Mouse (Mus musculus): ENCODE results near the gene Jun.

The Jun gene

GRCm38 (mm10) chr4:95031158-95031557 is 20.9 kb downstream of the Jun start:
- in situ Hi-C loops (cut with MseI, MboI) = no loop called here

DNA sequence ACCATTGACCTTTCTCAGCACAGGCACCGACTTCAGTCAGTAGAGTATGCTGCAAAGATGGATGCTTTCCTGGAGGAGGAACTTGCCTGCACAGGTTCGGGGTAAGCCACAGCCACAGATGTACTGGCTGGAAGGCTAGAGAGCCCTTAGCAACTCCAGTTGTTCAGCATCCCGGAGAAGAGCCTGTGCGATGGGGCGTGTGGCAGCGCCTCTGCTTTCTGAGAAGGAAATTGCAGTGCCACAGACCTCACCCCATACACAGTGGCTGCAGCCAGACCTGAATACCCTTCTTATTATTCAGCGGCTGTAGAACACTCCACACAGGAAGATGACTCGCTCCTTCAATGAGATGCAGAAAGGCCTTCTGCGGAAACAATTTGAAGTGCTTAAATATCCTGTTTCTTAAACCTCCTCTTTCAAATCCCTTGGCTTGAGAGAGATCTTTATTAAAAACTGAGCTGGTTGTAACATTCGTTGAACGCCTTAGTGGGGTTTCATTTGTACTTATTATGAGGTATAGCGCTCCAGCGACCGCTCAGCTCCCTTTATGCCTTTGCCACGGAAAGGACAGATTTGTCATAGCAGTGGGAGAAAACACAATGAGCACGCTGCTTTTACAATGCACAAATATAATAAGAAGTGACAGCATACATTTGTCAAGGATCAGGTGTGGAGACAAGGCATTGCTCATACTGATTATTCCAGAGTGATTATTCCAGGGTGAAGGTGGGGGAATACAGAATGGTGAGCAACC is 26.0 kb downstream of the Jun start:
- in situ Hi-C loops (cut with MseI, MboI) = no loop called here

GRCm38 (mm10) chr4:95023350-95023953 is 28.6 kb downstream of the Jun start:
- in situ Hi-C loops (cut with MseI, MboI) = loop anchor here (25.0 kb wide), 2 partner anchors 839 to 889 kb away; no protein-coding TSS in a partner anchor

- in situ Hi-C loops (cut with MseI, MboI) = loop anchor here (25.0 kb wide), 2 partner anchors 840 to 890 kb away; no protein-coding TSS in a partner anchor
These were observed 30.1 kb downstream of the Jun start for GRCm38 (mm10) chr4:95021649-95022637.

DNA sequence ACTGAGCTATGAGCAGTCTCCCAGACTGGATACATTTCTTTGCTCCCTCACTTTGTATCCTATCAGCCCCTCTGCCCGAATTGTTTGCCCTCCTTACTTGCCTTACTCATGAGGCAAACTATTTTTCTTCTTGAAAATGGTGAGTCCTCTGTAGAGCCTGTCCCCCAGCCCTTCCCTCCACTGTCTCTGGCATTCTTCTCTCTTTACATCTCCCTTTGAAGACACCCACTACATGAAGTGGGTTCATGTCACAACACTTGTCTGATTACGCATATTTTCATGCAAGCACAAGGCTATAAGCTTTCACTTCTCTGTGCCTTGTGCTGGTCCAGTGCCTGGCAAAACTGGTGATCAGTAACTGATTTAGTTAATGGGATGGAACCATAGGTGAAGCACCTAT is 31.8 kb downstream of the Jun start:
- in situ Hi-C loops (cut with MseI, MboI) = loop anchor here (25.0 kb wide), 2 partner anchors 842 to 892 kb away; no protein-coding TSS in a partner anchor

DNA sequence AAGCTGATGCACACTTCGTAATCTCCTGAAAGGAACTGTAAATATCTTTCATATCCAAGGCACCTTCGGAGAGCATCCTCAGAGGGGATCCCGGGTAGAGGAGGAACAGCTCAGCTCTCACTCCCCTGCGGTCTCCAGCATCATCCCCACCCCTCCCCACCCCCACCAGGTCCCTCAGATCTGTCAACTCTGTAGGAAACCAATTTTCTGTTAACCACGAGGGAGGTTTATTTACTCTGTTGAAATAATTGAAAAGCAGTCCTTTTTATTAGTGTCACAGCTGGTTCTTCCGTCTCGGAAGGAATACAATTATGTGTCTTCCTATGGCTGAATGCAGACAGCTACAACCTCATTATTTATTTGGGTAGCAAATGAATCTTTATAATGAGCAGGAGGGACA is 33.8 kb downstream of the Jun start:
- in situ Hi-C loops (cut with MseI, MboI) = loop anchor here (25.0 kb wide), 2 partner anchors 844 to 894 kb away; no protein-coding TSS in a partner anchor

DNA sequence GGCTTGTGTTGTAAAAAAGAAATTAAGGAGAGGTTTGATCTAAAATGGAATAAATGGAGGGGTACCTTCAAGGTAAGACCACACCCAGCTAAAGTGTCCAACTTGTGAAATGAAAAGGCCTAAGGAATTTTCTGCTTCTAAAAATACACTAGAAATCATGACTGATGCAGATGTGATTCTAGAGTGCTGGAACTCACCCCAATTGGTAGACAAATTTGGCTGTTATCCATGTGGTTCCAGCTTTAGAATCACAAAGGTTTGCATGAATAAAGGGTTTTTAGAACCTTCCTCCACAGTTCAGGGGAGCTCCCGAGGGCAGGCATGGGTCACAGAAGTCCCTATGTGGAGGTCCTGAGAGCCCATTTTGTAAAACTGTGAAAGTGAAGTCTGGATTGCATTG is 39.3 kb downstream of the Jun start:
- in situ Hi-C loops (cut with MseI, MboI) = loop anchor here (25.0 kb wide), 2 partner anchors 850 to 900 kb away; no protein-coding TSS in a partner anchor

DNA sequence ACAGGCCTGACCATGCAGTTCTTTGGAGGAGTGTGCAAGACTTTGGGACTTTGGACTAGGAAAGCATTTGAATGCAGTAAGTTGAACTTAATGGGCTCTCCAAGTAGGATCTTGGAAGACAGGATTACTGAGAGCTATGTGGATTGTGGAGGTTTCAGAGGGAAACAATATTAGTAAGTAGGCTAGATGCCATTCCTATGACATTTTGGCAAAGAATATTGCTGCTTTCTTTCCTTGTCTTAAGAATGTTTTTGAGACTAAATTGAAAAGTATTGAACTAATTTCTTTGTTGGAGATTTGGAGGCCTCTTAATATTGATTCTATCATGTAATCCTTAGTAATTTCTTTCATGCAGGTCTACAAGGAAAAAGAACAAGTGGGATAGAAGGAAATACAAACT is 39.8 kb downstream of the Jun start:
- in situ Hi-C loops (cut with MseI, MboI) = loop anchor here (25.0 kb wide), 2 partner anchors 850 to 900 kb away; no protein-coding TSS in a partner anchor

DNA sequence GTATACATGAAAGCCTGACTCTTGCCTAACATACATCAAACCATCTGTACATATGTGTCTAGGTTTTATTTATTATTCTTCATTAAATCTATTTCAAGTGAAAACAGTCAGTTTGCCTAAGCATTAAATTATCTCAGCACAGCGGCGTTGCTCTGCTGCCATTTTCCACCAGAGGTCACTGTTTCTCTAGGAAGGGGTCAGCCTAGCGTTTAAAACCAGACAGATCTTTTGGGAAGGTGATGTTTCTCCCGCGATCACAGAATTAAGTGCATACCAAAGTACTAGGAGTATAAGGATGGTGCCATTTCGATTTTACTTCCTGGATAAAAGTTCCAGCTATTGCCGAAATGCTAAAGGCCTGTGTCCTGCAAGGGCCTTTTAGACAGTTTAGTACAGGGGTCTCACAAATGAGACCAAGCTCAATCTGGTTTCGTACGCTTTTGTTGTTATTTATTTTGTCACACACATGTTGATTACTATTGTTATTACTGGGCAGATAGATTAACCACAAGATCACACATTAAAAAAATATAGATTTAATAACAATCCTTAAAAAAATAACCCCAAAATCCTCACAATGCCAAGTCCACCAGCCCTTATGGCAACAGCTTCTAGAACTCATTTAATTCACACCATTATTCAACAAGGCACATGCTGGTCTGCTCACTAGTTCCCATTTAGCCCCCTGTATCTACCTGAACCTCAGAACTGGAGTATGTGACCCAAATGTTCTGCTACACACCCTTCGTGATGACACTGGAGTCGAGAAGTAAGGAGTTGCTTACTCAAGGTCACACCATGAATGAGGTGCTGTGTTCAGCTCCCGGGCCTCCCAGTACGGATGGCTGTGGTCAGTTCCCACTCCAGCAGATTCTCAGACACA is 43.6 kb downstream of the Jun start:
- in situ Hi-C loops (cut with MseI, MboI) = loop anchor here (25.0 kb wide), 2 partner anchors 854 to 904 kb away; no protein-coding TSS in a partner anchor

GRCm38 (mm10) chr4:95007759-95008158 is 44.3 kb downstream of the Jun start:
- in situ Hi-C loops (cut with MseI, MboI) = loop anchor here (25.0 kb wide), 2 partner anchors 855 to 905 kb away; no protein-coding TSS in a partner anchor

DNA sequence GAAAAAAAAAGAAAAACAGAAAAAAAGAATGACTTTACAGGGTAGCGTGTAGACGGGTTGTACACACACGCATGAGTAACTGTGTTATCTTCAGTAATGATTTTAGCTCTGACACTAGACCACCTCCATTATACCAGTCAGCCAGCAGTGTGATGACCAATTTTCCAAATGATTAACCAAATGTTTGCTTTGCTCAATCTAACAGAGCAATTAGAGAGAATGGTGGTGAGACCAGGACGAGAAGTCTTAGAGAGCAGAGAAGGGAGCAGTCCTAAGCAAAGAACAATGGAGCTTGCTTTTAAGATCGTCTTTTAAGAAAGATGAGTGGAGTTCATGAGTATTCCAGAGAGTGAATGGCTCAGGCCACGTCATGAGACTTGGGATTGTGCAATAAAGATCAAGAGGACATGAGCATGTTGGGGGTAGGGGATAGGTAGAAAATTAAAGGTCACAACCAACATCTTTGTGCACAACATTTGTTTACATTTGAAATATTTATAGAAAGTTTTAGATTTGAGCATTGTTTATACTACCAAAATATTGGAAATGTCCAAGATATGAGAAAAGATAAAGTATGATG is 46.7 kb downstream of the Jun start:
- in situ Hi-C loops (cut with MseI, MboI) = loop anchor here (25.0 kb wide), 2 partner anchors 857 to 907 kb away; no protein-coding TSS in a partner anchor

DNA sequence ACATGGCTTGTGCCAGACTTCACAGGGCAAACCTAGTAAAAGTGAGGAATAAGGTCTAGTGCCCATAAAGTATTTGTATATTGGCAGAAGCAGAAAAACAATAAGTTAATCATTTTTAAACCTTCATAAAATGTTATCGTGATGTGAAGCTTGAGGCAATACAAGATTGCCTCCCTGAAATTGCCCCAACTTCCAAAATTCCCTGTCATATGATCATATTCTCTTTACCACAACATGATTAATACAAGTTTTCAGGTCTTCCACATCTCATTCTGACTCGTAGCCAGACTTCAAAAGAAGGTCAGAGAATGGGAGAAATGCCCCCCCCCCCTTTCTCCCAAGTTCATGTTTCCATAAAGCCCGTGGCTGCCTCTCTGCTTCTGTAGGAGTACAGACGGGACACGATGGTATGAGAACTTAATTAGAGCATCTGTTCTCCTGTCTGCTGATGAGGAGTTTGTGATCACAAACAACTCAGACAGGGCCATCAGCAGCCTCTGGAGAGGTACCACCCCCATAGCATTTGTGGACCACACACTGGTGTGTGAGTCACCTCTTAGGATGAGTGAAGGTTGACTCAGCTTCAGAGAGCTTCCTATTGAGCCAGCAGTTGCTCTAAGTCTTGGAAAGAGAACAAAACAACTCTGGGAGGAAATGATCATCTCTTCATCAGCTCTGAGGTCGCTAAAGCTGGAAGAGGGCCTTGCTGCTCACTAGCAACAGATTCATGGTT is 50.8 kb downstream of the Jun start:
- in situ Hi-C loops (cut with MseI, MboI) = loop anchor here (25.0 kb wide), 2 partner anchors 861 to 911 kb away; no protein-coding TSS in a partner anchor

DNA sequence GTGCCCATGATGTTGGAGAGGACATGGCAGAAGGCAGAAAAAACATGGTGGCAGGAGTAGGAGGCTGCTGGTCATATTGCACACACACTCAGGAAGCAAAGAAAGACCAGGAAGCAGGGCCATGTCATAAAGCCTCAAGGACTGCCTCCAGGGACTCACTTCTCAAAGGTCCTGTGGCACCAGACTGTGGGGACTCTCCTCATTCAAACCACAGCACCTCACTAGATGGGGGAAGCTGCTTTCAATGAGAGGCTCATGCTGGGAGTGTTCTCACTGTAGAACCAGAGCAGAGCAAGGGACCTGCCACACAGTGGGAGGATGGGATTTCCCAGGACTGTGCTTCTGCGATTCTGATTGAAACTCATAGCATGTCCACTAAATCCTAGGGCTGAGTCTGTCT is 51.9 kb downstream of the Jun start:
- in situ Hi-C loops (cut with MseI, MboI) = loop anchor here (25.0 kb wide), 2 partner anchors 862 to 912 kb away; no protein-coding TSS in a partner anchor

- in situ Hi-C loops (cut with MseI, MboI) = no loop called here
These were observed 52.8 kb downstream of the Jun start for GRCm38 (mm10) chr4:94999249-94999648.

Data from mouse trophoblast stem cell (cell line).